Mouse (Mus musculus) CD4-positive, CD25-positive, alpha-beta regulatory T cell, adult 4 months (primary cell): Measurements from ENCODE around the gene Rhob. TPM values are rescaled to one million over a fixed set of nuclear protein-coding genes. Genes with fewer than 3 reads are reported as not detected.
"Not testable (repeated sequence)": the region's sequence is repeated elsewhere in the genome, so short reads cannot be mapped to it uniquely, and the experiment has no call there.

Experiments
- ATAC-seq: one replicate; pipeline ENCODE4 v1.8.0; 2017
- polyA plus RNA-seq, 2 experiments: library from polyadenylated mRNA; unstranded; fragments of 100-300 nt; shearing (Covaris generic); gene quantifications; one replicate each; pipeline ENCODE4 v1.2.1; 2017

The Rhob gene
- polyA plus RNA-seq, 2 experiments from 2014 or later: 0.76 to 1.0 TPM

- no peak for ATAC-seq
Measured at GRCm38 (mm10) chr12:8472591-8473358, 27.0 kb downstream of the Rhob start.

GRCm38 (mm10) chr12:8472051-8472450 is 27.8 kb downstream of the Rhob start:
- no peak for ATAC-seq

- ATAC-seq: no peak
Measured at GRCm38 (mm10) chr12:8470962-8471361, 28.8 kb downstream of the Rhob start.

GRCm38 (mm10) chr12:8469742-8470494 is 29.9 kb downstream of the Rhob start:
- no peak for ATAC-seq

- ATAC-seq: no peak
Measured at GRCm38 (mm10) chr12:8468221-8468865, 31.5 kb downstream of the Rhob start.

GRCm38 (mm10) chr12:8467029-8467924 is 32.5 kb downstream of the Rhob start:
- ATAC-seq: no peak

- no peak for ATAC-seq
Measured at GRCm38 (mm10) chr12:8465680-8466079, 34.1 kb downstream of the Rhob start.

- no peak for ATAC-seq
Measured at GRCm38 (mm10) chr12:8464961-8465360, 34.8 kb downstream of the Rhob start.

- no peak for ATAC-seq
Measured at GRCm38 (mm10) chr12:8463599-8464160, 36.1 kb downstream of the Rhob start.

GRCm38 (mm10) chr12:8462533-8462932 is 37.3 kb downstream of the Rhob start:
- no peak for ATAC-seq

- not testable (repeated sequence) for ATAC-seq
Measured at GRCm38 (mm10) chr12:8461575-8461974, 38.2 kb downstream of the Rhob start.

GRCm38 (mm10) chr12:8458400-8458799 is 41.4 kb downstream of the Rhob start:
- ATAC-seq: no peak

- no peak for ATAC-seq
Measured at GRCm38 (mm10) chr12:8457052-8457451, 42.8 kb downstream of the Rhob start.

GRCm38 (mm10) chr12:8455046-8455445 is 44.8 kb downstream of the Rhob start:
- no peak for ATAC-seq

- ATAC-seq: no peak
Measured at GRCm38 (mm10) chr12:8454487-8454886, 45.3 kb downstream of the Rhob start.

GRCm38 (mm10) chr12:8452766-8453621 is 46.8 kb downstream of the Rhob start:
- ATAC-seq: no peak

- no peak for ATAC-seq
Measured at GRCm38 (mm10) chr12:8451571-8452485, 48.0 kb downstream of the Rhob start.

GRCm38 (mm10) chr12:8450639-8451038 is 49.2 kb downstream of the Rhob start:
- ATAC-seq: no peak

- ATAC-seq: no peak
Measured at GRCm38 (mm10) chr12:8450028-8450427, 49.8 kb downstream of the Rhob start.
